34 mouse cellular contexts compared by ENCODE assay signal in the genomic region with DNA sequence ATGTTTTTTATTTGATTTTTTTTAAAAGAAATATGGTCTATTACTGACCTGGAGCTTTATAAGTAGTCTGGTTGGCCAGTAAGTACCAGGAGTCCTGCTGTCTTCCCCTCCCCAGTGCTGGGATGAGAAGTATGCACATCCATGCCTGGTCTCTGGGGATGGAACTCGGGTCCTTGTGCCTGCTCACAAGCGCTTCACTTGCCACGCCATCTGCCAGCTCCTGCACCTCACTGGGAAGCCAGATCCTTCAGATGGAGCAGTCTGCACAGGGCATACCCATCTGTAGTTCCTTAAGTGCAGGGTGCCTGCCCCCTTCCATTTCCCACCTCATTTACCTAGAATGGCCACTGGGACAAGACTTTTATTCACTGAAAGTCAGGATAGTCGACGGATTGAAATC. TPM values are rescaled to one million over a fixed set of nuclear protein-coding genes. Genes with fewer than 3 reads are reported as not detected.
"Had no signal": no experiment of that assay in that cellular context is flagged by ENCODE, and none has a peak within 500 bp of the region (broad histone marks: within the 10 kb centered on the region; RNA-seq: fewer than 3 reads in every experiment).

No protein-coding gene starts in this region.

- H3K27me3 ChIP-seq: limb, embryonic 12.5 days; limb, embryonic 13.5 days; limb, embryonic 15.5 days; liver, embryonic 12.5 days; liver, embryonic 13.5 days; liver, embryonic 15.5 days; lung, embryonic 15.5 days; midbrain, embryonic 12.5 days; midbrain, embryonic 13.5 days; midbrain, embryonic 15.5 days; neural tube, embryonic 12.5 days; neural tube, embryonic 13.5 days had no signal

- ATAC-seq: liver, embryonic 12.5 days; liver, postnatal 0 days; lung, postnatal 0 days; midbrain, embryonic 13.5 days; midbrain, embryonic 15.5 days; midbrain, embryonic 16.5 days had no signal

- H3K27ac ChIP-seq: limb, embryonic 10.5 days; limb, embryonic 12.5 days; limb, embryonic 13.5 days; limb, embryonic 15.5 days; liver, embryonic 12.5 days; liver, embryonic 13.5 days; liver, embryonic 14.5 days; liver, embryonic 15.5 days; lung, embryonic 15.5 days; macrophage; midbrain, embryonic 10.5 days; midbrain, embryonic 12.5 days; midbrain, embryonic 13.5 days; midbrain, embryonic 15.5 days; neural tube, embryonic 12.5 days; neural tube, embryonic 13.5 days had no signal

- H3K9ac ChIP-seq: limb, embryonic 12.5 days; limb, embryonic 13.5 days; limb, embryonic 15.5 days; liver, embryonic 12.5 days; liver, embryonic 13.5 days; liver, embryonic 14.5 days; liver, embryonic 15.5 days; liver, postnatal 0 days; lung, embryonic 14.5 days; lung, embryonic 15.5 days; midbrain, embryonic 12.5 days; midbrain, embryonic 13.5 days; midbrain, embryonic 15.5 days; neural tube, embryonic 12.5 days; neural tube, embryonic 13.5 days had no signal

- H3K9me3 ChIP-seq: limb, embryonic 10.5 days; limb, embryonic 12.5 days; limb, embryonic 13.5 days; limb, embryonic 15.5 days; liver, embryonic 12.5 days; liver, embryonic 13.5 days; liver, embryonic 15.5 days; lung, embryonic 15.5 days; megakaryocyte, embryonic 14.5 days; midbrain, embryonic 10.5 days; midbrain, embryonic 12.5 days; midbrain, embryonic 13.5 days; midbrain, embryonic 15.5 days; neural tube, embryonic 12.5 days; neural tube, embryonic 13.5 days had no signal

- H3K4me3 ChIP-seq: limb, embryonic 10.5 days; limb, embryonic 12.5 days; limb, embryonic 13.5 days; limb, embryonic 15.5 days; liver, embryonic 12.5 days; liver, embryonic 13.5 days; liver, embryonic 15.5 days; lung, embryonic 15.5 days; megakaryocyte, embryonic 14.5 days; midbrain, embryonic 10.5 days; midbrain, embryonic 12.5 days; midbrain, embryonic 13.5 days; midbrain, embryonic 15.5 days; myocyte; neural tube, embryonic 12.5 days; neural tube, embryonic 13.5 days had no signal

- H3K4me1 ChIP-seq: limb, embryonic 15.5 days; liver, embryonic 12.5 days; liver, embryonic 13.5 days; liver, embryonic 15.5 days; lung, embryonic 15.5 days; midbrain, embryonic 10.5 days had no signal

- DNase-seq: liver; liver, embryonic 13.5 days; liver, postnatal 0 days; lung, adult 18-20 months; lung, adult 2 months; lung, embryonic 14.5 days; lung, postnatal 10 days; lung, postnatal 14 days; lung, postnatal 36 days; lung, postnatal 4 days; midbrain, embryonic 14.5 days had no signal

- H3K36me3 ChIP-seq: limb, embryonic 10.5 days; limb, embryonic 12.5 days; limb, embryonic 13.5 days; limb, embryonic 15.5 days; liver, embryonic 12.5 days; liver, embryonic 13.5 days; liver, embryonic 15.5 days; lung, embryonic 15.5 days; midbrain, embryonic 10.5 days; midbrain, embryonic 12.5 days had no signal

- H3K4me2 ChIP-seq: limb, embryonic 12.5 days; limb, embryonic 13.5 days; limb, embryonic 15.5 days; liver, embryonic 11.5 days; liver, embryonic 12.5 days; liver, embryonic 13.5 days; liver, embryonic 15.5 days; lung, embryonic 14.5 days; lung, embryonic 15.5 days; midbrain, embryonic 11.5 days; midbrain, embryonic 12.5 days; midbrain, embryonic 13.5 days; midbrain, embryonic 15.5 days; neural tube, embryonic 12.5 days; neural tube, embryonic 13.5 days had no signal

RNA-seq across cellular contexts. Expression of a gene that starts 31.9 kb away (rescaled TPM):
- total RNA-seq: liver, adult 2 months; megakaryocyte, adult 5-6 weeks had no signal
- polyA plus RNA-seq: liver, adult 2 months; liver, postnatal 0 days; macrophage; myocyte had no signal
